In genomic region chr11:36108970-36109731, GRCm38 (mm10) we compare ENCODE assay signal across 9 mouse cellular contexts.
A peak's percentile ranks its signal among the peaks of the same experiment; 100 is the strongest.
DNase-seq lines count a peak whose midpoint lies in the region; ATAC-seq and TF ChIP-seq lines count a peak whose summit lies in the region.
"Had no signal": no experiment of that assay in that cellular context is flagged by ENCODE, and none has a peak within 500 bp of the region (broad histone marks: within the 10 kb centered on the region; RNA-seq: fewer than 3 reads in every experiment).

No protein-coding gene starts in this region.

- H3K27ac ChIP-seq in embryonic facial prominence, embryonic 11.5 days (replicated peaks; ENCODE audit: low read depth, low read length): no peak overlapping the region
- peak overlapping the region; percentile 70 for H3K27ac ChIP-seq in hindbrain, postnatal 0 days
- peak overlapping the region; percentile 79 for H3K27ac ChIP-seq in midbrain, embryonic 13.5 days

- TF ChIP-seq CTCF in hindbrain, postnatal 0 days (IDR thresholded peaks at IDR 0.05; ENCODE audit: low read depth): no peak

- no peaks in the 10 kb centered on the region for H3K4me1 ChIP-seq in embryonic facial prominence, embryonic 11.5 days (ENCODE audit: control insufficient read depth, insufficient read depth, low read length)
- peaks cover 32% of the 10 kb centered on the region for H3K4me1 ChIP-seq in hindbrain, postnatal 0 days (ENCODE audit: insufficient read depth, low read length)
- H3K4me1 ChIP-seq in midbrain, embryonic 13.5 days (replicated peaks): peaks cover 49% of the 10 kb centered on the region

- peak; percentile 9 to 35 for DNase-seq in adrenal gland, adult (ENCODE audit: inconsistent age in 2 of 2, low spot score in 1 of 2)
- DNase-seq in adrenal gland, postnatal 14 days: no peak
- DNase-seq in embryonic facial prominence, embryonic 11.5 days (ENCODE audit: low spot score): peak; percentile 60
- peak; percentile 81 for DNase-seq in hindbrain, postnatal 0 days (ENCODE audit: low spot score)
- no peak for DNase-seq in B cell, adult 2 months
- no peak for DNase-seq in spleen, postnatal 10 days (ENCODE audit: low spot score in 2 of 2)
- no peak for DNase-seq in adrenal gland, adult 8-10 months
- DNase-seq: lung, postnatal 14 days had no signal

- no peaks in the 10 kb centered on the region for H3K9me3 ChIP-seq in embryonic facial prominence, embryonic 11.5 days (replicated peaks; ENCODE audit: control insufficient read depth, low read length)
- no peaks in the 10 kb centered on the region for H3K9me3 ChIP-seq in hindbrain, postnatal 0 days (ENCODE audit: low read length)
- no peaks in the 10 kb centered on the region for H3K9me3 ChIP-seq in midbrain, embryonic 13.5 days

- no peak overlapping the region for H3K9ac ChIP-seq in embryonic facial prominence, embryonic 11.5 days (replicated peaks; ENCODE audit: low read length)
- no peak overlapping the region for H3K9ac ChIP-seq in hindbrain, postnatal 0 days (replicated peaks; ENCODE audit: low read length)
- H3K9ac ChIP-seq in midbrain, embryonic 13.5 days (replicated peaks): no peak overlapping the region

- 0 out of 2 replicates have a peak, but pooled peaks have one; percentile 45 for ATAC-seq in embryonic facial prominence, embryonic 11.5 days (replicated peaks; ENCODE audit: insufficient number of reproducible peaks, low FRiP score, low TSS enrichment, low read depth)
- ATAC-seq in hindbrain, postnatal 0 days: peak; percentile 76
- peak; percentile 77 for ATAC-seq in midbrain, embryonic 13.5 days

- H3K4me3 ChIP-seq in embryonic facial prominence, embryonic 11.5 days (ENCODE audit: low read depth, low read length): no peak overlapping the region
- H3K4me3 ChIP-seq in hindbrain, postnatal 0 days (ENCODE audit: low read length): no peak overlapping the region
- H3K4me3 ChIP-seq in midbrain, embryonic 13.5 days (replicated peaks): no peak overlapping the region

- H3K27me3 ChIP-seq in embryonic facial prominence, embryonic 11.5 days (ENCODE audit: control insufficient read depth, insufficient read depth, low read length): no peaks in the 10 kb centered on the region
- H3K27me3 ChIP-seq in hindbrain, postnatal 0 days (ENCODE audit: insufficient read depth, low read length): no peaks in the 10 kb centered on the region
- H3K27me3 ChIP-seq in midbrain, embryonic 13.5 days: peaks cover 8% of the 10 kb centered on the region; the same call in 1 of the 2 replicates

- H3K36me3 ChIP-seq in embryonic facial prominence, embryonic 11.5 days (replicated peaks; ENCODE audit: control insufficient read depth, insufficient read depth, low read depth, low read length): no peaks in the 10 kb centered on the region
- H3K36me3 ChIP-seq in hindbrain, postnatal 0 days (ENCODE audit: insufficient read depth, low read length): no peaks in the 10 kb centered on the region
- no peaks in the 10 kb centered on the region for H3K36me3 ChIP-seq in midbrain, embryonic 13.5 days

- WGBS in embryonic facial prominence, embryonic 11.5 days: 24% methylated on average over 12 of the region's 12 CpGs
- WGBS in hindbrain, postnatal 0 days: 13% methylated on average over 12 of the region's 12 CpGs
- WGBS in midbrain, embryonic 13.5 days: 10% methylated on average over 12 of the region's 12 CpGs

- no peak overlapping the region for H3K4me2 ChIP-seq in embryonic facial prominence, embryonic 11.5 days (ENCODE audit: low read depth, low read length)
- no peak overlapping the region for H3K4me2 ChIP-seq in hindbrain, postnatal 0 days (ENCODE audit: low read depth, low read length)
- H3K4me2 ChIP-seq in midbrain, embryonic 13.5 days (replicated peaks): 0 out of 2 replicates have a peak overlapping the region, but pooled peaks have one; percentile 2

Comparison
In these comparisons a context has a peak if more than half of its experiments do, and no peak if none do; other contexts are left out.
1. DNase-seq: peak in adrenal gland, adult (2 of 2), embryonic facial prominence, embryonic 11.5 days (single experiment) and hindbrain, postnatal 0 days (single experiment); none in adrenal gland, postnatal 14 days (single experiment), B cell, adult 2 months (0 of 2), spleen, postnatal 10 days (0 of 2) and adrenal gland, adult 8-10 months (single experiment).
2. Peak in every context shown above with its lines, with median percentiles within 50 percentile points of each other: ATAC-seq.